Mouse (Mus musculus): ENCODE measurements around the gene Mroh7.
A peak's percentile ranks its signal among the peaks of the same experiment; 100 is the strongest.
"Not testable (repeated sequence)": the region's sequence is repeated elsewhere in the genome, so short reads cannot be mapped to it uniquely, and the experiment has no call there.

The Mroh7 gene

DNA sequence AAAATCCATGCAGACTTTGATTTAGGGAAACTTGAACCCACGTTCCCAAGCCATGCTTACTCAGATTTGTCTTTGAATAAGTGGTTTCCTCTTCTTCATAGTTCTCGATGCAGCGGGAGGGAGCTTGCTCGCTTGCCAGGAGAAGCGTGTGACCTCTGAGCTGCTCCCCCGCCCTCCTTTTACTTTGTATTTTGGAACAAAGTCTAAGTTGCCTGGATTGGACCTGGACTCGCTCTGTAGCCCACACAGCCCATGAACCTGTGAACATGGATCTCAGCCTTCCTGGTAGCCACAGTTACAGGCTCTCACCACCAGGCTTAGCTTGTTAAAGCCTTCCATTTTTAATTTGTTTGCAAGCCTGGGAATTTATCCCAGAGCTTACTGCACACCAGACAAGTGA lies at the start of gene Mroh7:
Gene Mroh7, minus strand, starts transcription at position 112 of the 400 bp plus-strand sequence.
- DNase-seq (ENCODE audit: low read depth in 2 of 2, low spot score in 2 of 2), result no peak

DNA sequence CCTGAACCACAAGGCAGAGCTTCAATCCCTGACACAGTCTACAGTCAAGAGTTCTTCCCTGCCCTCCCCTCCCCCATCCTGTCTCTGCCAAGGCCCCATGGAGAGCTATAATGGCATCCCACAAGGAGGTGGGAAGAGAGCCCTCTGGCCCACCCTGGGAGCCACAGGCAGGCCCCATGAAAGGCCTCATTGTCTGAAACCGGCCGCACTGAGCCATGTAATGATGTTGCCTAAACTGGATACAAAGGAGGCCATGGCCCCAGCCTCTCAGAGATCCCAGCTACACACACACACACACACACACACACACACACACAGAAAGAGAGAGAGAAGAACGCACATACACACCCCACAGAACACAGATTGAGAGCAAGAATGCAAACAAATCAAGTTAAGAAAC lies 49.3 kb upstream of the Mroh7 start:
- DNase-seq (ENCODE audit: low read depth in 2 of 2, low spot score in 2 of 2), result no peak

DNA sequence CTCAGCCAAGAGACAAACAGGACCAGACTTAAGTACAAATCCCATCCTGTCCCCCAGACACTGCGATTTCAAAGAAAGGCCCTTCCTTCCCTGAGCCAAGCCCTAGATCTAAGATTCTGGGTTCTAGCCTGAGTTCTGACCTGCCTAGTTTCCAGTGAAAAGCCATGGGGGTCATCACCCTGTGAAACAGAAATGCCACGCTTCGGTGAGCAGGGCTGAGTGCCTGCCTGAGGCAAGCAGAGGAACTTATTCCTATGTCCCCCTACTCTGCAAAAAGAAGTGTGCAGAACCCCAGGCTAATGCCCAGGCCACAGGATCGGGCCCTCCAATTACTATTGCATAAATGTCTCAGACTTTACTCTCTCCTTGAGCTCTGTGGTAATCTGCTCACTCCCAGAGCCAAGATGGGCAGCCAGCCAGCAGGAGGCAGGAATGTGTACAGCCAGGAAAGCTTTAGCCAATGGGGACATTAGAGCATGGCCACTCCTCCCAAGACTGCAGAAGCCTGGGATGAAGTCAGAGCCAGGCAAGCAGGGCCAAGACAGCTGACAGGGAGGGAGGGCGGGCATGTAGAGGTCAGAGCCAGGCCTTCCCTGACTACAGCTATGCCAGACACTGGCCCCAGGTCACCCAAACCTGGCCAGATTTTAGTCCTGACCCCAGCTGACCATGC lies 47.5 kb upstream of the Mroh7 start:
- DNase-seq (ENCODE audit: low read depth in 2 of 2, low spot score in 2 of 2), result no peak

DNA sequence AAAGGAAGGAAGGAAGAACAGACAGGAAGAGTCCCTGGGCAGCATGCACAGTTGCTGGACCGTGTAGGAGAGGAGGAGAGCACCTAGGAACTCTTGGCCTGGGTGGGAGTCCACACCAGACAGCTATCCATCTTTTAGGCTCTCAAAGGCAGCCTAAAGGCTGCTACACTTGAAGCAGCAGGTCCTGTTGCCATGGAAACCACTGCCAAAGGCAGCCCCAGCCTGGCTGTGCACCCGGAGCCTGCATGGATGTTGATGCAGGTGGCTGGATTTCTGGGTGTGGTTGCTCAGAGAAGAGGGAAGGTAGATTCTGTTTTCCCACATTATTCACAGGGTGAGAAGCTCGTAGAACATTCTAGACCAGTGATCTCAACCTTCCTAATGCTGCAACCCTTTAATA lies 46.3 kb upstream of the Mroh7 start:
- DNase-seq (ENCODE audit: low read depth in 2 of 2, low spot score in 2 of 2), result no peak

DNA sequence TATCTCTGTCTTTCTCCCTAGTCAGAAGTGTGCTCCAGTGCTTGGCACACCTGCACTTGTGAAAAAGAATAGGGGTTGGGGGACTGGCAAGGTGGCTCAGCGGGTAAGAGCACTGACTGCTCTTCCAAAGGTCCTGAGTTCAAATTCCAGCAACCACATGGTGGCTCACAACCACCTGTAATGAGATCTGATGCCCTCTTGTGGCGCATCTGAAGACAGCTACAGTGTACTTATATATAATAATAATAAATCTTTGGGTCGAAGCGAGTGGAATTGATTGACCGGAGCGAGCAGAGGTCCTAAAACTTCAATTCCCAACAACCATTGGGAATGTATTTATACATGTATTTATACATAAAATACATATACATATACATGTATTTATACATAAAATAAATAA lies 45.0 kb upstream of the Mroh7 start:
- not testable (repeated sequence) for DNase-seq (ENCODE audit: low read depth in 2 of 2, low spot score in 2 of 2)

DNA sequence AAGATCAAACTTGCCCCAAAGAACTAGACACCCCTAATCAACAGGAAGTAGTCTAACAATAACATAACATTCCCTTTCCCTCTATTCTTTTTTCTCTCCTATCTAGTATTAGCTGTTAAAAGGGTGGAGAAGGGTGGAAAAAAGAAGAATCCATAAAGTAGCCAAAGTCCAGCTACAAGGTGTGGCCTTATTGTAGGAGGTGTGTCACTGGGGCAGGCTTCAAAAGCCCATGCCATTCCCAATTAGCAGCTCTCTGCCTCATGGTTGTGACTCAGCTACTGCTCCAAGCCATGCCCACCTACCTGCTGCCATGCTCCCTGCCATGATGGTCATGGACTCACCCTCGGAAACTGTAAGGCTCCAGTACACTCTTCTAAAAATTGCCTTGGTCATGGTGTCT lies 41.8 kb upstream of the Mroh7 start:
- DNase-seq (ENCODE audit: low read depth in 2 of 2, low spot score in 2 of 2), result no peak

DNA sequence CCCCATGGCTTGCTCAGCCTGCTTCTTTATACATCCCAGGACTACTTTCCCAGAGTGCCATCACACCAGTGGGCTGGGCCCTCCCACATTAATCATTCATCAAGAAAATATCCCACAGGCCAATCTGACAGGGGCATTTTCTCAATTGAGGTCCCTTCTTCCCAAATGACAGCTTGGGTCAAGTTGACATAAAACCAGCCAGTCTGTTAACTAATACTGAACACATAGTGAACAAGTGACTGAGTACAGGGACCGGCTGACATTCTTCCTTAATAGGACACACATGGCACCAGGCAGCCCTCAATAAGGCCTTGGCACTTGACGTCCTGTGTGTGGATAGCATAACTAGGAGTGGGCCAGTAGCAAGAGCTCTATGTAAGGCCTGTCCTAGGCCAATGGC lies 38.6 kb upstream of the Mroh7 start:
- no peak for DNase-seq (ENCODE audit: low read depth in 2 of 2, low spot score in 2 of 2)

DNA sequence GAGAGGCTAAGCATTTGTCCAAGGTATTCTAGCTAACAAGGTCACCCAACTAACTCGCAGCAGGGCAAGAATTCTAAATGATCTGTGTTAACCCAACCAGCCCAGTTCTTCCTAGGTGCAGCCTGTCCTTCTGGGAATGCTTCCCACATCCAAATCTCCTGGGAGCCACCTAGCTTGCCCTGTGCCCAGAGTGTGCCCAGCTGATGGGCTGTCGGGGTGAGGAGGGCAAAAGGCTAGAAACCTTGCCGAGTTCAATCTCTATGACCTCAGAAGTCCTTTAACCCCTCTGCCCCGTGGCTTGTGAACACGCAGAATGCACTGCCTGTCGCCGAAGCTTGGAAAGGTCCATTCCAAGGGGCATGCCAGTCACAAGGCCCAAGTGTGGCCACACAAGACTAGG lies 33.4 kb upstream of the Mroh7 start:
- DNase-seq (ENCODE audit: low read depth in 2 of 2, low spot score in 2 of 2), result no peak

DNA sequence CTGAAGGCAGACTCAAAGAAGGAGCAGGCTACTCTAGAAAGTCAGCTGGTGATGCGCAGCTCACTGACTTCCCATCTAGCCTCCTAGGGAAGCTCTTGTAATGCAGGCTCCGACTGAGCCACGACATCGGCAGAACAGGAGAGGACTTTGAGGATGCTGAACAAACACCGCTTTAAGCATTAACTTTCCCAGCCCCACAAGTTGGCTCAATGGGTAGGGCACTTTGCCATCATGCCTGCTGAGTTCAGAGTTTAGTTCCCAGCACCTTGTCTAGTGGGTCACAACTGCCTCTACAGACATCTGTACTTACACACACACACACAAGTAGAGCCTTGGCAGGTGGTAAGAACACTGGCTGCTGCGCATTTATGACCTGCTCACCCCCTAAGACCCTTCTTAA lies 21.0 kb upstream of the Mroh7 start:
- DNase-seq (ENCODE audit: low read depth in 2 of 2, low spot score in 2 of 2), result no peak

DNA sequence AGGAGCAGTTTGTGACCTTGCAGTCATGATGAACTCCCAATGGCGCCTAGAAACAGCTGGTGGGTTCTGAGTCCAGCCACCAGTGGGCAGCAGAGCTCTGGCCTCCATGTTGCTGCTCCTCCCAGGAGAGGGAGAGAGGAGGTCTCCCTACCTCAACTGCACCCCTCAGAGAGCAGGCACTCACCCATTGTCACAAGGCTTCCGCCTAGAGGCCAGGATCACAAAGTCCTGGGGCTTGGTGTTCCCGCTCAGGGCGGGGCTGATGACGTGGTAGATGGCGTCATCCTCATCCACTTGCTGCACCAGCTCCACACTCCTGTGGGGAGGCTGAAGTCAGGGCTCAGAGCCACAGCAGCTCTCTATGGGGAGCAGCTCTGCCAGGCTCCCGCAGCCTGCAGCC lies 19.0 kb upstream of the Mroh7 start:
- no peak for DNase-seq (ENCODE audit: low read depth in 2 of 2, low spot score in 2 of 2)

DNA sequence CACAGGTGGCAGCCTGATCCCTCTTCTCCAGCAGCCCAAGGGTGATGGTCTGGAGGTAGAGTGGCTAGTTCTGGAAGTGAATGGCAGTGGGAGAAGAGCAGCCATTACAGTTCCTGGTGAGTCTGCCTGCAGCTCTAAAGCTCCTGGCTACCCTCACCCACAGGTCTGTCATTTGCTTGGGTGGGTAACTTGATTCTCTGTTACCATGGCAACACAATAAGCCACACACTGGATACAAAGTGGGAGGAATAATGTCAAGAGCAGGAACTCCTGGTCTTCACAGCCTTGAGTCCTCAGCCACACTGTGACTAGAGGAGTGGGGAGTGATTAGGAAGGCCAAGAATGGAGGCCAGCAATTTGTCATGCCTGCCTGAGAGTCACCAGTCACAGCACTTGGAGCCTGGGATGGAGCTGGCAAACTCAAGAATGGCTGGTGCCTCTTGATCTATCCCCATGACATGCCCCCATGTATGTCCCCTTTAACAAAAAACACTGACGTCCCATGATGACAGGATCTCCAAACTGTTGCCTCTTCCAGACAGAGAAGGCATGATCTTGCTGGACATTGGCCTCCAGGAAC lies 16.4 kb upstream of the Mroh7 start:
- DNase-seq (ENCODE audit: low read depth in 2 of 2, low spot score in 2 of 2), result no peak

DNA sequence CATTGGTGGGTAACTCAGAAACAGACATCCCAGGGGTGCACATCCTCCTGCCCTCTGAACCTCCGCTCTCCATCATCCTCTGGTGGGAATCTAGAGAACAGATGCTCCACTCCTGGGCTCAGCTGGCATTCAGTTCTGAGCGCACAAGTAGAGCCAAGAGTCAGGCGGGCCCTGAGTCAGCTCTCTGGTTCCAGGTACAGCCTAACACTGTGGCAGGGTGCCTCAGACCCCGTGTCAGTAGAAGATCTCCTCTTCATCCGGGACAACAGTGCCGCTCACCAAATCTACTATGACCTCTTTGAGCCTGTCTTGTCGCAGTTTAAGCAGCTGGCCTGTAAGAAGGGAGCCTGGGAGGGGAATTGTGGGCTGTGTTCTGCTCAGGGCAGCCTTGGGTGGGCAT lies 15.1 kb upstream of the Mroh7 start:
- DNase-seq (ENCODE audit: low read depth in 2 of 2, low spot score in 2 of 2), result no peak

DNA sequence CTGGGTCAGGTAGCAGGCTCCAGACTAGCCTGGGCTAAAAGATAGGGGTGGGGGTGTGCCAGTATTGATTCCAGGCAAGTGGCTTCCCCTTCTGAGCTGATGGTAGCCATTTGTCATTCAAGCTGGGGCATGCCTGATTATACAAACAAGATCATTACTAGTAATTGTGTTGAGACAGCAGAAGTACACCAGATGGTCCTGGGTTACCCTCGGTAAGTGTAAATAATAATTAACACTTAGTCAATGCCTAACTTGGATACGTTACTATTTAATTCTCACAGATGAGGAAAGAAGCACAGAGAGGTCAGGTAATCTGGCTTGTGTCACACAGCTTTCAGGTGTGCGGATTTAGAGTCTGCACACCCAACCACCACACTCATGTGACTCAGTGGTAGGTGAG lies 7.2 kb upstream of the Mroh7 start:
- DNase-seq (ENCODE audit: low read depth in 2 of 2, low spot score in 2 of 2), result no peak

DNA sequence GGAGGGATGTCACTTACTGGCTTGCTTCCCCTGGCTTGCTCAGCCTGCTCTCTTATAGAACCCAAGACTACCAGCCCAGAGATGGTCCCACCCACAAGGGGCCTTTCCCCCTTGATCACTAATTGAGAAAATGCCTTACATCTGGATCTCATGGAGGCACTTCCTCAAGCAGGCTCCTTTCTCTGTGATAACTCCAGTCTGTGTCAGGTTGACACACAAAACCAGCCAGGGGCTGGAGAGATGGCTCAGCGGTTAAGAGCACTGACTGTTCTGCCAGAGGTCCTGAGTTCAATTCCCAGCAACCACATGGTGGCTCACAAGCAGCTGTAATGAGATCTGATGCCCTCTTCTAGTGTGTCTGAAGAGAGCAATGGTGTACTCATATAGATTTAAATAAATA lies 6.2 kb upstream of the Mroh7 start:
- not testable (repeated sequence) for DNase-seq (ENCODE audit: low read depth in 2 of 2, low spot score in 2 of 2)

DNA sequence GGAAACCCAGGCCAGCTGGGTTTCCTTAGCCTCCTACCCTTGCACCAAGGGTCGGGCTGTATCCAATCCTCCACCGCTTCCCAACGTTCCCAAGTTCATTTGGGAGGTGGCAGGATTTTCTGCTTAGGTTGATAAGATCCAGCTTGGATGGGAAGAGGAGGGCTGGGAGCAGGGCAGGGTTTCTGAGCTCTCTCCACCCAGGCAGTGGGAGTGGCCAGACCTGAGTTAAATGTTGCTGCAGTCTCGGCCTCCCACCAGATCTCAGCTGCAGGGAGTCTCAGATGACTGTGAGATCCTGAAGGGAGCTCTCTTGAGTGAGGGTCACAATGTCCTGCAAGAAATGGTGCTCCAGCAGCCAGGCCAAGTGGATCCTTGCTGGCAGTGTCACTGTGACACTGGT lies 2.9 kb upstream of the Mroh7 start, which contains the start of gene Fam151a:
Gene Fam151a, plus strand, starts transcription at position 254 of the 400 bp plus-strand sequence.
- DNase-seq (ENCODE audit: low read depth in 2 of 2, low spot score in 2 of 2), result no peak

DNA sequence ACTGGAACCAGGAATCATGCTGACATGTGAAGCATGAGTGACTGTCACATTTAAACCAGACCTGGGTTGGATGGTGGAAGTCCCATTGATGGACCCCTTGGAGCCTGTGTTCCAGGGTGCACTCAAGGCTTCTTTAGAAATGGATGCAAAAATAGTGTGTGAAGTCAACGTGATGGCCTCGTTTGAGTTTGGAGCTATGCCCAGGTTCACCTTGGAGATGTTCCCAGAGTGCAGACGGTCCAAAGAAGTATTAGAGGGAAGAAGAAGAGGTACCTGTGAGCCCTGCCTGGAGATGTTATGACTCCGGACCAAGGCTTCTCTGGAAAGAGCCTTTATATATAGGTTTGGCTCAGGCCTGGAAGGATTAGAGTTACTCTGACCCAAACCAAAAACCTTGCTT lies 10.1 kb downstream of the Mroh7 start:
- DNase-seq (ENCODE audit: low read depth in 2 of 2, low spot score in 2 of 2), result no peak

DNA sequence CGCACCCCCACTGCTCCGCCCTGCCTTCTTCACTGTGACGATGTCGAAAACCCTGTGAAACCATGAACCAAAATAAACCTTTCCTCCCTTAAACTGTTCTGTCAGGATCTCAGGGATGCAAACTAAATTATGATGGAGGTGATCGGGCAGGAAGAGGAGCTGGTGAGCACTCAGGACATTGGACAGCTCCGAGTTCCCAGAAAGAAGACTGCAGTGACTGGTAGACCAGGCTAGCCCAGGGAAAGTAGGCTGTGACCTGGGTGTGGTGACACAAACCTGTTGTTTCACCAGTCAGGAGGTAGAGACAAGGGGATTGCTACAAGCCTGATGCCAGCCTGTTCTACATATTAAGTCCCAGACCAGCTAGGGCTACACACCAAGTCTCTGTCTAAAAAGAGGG lies 17.1 kb downstream of the Mroh7 start:
- no peak for DNase-seq (ENCODE audit: low read depth in 2 of 2, low spot score in 2 of 2)

DNA sequence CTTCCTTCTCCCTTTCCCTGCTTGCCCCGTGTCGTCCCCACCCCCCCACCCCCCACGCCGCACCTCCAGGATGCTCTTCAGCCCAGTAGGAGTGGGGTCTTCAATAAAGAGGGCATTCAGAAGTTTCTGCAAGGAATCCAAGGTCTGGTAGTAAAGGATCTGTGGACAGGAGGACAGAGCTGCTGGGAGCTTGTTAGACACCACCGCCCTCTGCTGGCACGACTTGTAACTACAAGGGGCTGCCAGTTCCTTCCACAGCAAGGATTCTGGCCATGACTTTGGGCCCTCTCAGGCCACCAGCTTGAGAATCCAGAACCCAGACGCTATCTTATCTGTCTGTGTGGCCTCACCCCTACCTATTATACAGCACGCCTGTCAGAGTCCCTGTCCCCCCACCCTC lies 22.3 kb downstream of the Mroh7 start:
- DNase-seq (ENCODE audit: low read depth in 2 of 2, low spot score in 2 of 2), result peak; percentile 61 to 64

DNA sequence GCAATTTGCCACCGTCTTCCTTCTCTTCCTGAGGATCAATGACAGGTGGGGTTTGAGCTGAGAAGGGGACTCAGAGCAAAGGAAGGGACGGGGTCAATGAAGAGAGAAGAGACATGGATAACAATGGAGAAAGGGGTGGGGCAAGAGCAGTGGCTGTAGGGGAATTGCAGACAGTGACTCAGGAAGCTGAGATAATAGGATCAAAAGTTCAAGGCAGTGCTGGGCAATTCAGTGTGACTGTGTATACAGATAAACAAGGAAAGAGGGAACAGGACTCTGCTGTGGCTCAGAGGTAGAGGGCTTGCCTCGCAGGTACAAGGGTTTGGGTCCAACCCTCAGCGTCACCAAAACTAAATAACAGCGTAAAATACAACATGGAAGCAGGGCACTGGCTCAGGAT lies 22.8 kb downstream of the Mroh7 start:
- no peak for DNase-seq (ENCODE audit: low read depth in 2 of 2, low spot score in 2 of 2)

DNA sequence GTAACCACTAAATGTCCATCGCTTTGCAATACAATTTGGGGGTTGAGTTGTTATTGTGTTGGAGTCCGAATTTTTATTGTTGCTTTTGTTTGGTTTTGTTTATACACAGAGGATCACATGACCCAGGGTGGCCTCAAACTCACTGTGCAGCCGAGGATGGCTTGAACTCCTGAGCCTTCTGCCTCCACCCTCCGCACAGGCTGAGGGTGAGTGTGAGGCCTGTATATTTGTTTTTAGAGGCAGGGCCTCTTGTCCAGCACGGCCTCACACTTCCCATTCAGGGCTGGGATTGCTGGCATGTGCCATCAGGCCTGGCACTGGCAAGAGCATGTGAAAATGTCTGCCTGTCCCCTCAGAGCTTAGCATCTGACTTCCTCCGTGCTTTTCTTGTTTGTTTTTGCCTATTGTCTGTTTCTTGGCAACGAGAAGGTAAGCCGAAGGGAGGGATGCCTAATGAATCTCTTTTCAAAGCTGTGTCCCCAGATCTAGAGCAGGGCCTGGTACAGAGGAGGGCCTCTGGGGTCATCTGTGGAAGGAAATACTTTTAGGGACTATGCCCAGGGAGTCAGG lies 25.5 kb downstream of the Mroh7 start:
- DNase-seq (ENCODE audit: low read depth in 2 of 2, low spot score in 2 of 2), result no peak

DNA sequence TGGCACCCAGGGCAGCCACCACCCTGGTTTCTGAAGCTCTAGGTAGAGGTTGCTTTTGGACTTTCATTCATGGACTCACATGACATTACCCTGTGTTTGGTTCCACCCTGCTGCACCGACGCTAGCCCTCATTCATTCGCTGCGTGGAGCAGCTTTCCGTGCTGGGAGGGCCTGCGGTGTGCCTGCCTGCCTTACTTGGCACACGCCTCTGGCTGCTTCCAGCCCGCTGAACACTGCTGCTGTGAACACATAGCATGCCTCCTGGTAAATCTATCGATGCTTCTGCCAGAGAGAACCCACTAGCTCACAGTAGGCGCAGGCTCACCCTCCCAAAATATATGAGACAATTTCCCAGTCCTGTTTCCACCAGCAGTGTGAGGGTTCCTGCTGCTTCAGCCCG lies 26.3 kb downstream of the Mroh7 start:
- no peak for DNase-seq (ENCODE audit: low read depth in 2 of 2, low spot score in 2 of 2)

DNA sequence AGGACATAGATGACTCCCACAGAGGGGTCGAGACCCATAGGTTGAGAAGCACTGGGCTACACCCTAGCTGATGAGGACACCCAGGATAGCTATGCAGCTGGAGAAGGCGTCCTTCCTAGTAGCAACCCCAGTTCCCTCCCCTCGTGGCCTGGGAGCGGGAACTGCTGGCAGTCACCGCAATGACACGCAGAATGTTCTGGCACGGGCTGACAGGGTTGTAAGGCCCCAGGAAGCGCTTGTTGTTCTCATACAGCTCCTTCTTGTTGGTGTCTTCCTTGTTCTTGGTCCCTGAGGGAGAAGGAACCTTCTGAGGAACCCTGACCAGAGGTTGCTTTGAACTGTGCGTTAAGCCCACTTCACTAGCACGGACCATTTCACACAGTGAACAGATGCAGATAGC lies 26.8 kb downstream of the Mroh7 start:
- no peak for DNase-seq (ENCODE audit: low read depth in 2 of 2, low spot score in 2 of 2)

DNA sequence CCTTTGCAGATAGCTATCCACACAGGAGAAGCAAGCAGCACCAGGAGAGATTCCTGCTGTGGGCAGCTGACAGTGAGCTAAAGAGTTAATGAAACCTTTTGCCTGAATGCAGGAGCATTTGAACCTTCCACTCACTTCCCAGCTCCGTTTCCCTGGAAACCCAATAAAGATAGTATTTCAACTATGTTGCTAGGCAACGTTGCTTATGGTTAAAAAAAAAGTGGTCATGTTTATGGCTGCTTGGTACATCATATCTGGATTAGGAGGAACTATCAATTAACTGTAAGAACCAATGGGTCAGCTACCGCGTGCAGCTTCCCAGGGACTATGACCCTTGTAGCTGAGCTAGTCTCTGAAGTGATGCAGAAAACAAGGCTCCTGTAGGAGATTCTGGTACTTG lies 29.9 kb downstream of the Mroh7 start:
- no peak for DNase-seq (ENCODE audit: low read depth in 2 of 2, low spot score in 2 of 2)
